Mouse (Mus musculus): ENCODE measurements around the gene Abcd4.

Gene Abcd4

GRCm38 (mm10) chr12:84571466-84572340 lies 45.5 kb downstream of the Abcd4 start:
- no peak for DNase-seq (ENCODE audit: low spot score)

GRCm38 (mm10) chr12:84570694-84571415 lies 46.4 kb downstream of the Abcd4 start:
- DNase-seq (ENCODE audit: low spot score): no peak

GRCm38 (mm10) chr12:84569976-84570693 lies 47.1 kb downstream of the Abcd4 start:
- DNase-seq (ENCODE audit: low spot score): no peak

GRCm38 (mm10) chr12:84569336-84569970 lies 47.8 kb downstream of the Abcd4 start, which contains the start of gene Vsx2:
Vsx2 (plus strand) TSS chr12:84569762.
- no peak for DNase-seq (ENCODE audit: low spot score)

- no peak for DNase-seq (ENCODE audit: low spot score)
These were observed 49.6 kb downstream of the Abcd4 start for GRCm38 (mm10) chr12:84567576-84567975.

- no peak for DNase-seq (ENCODE audit: low spot score)
These were observed 54.7 kb downstream of the Abcd4 start for GRCm38 (mm10) chr12:84562558-84562957.

GRCm38 (mm10) chr12:84555218-84555617 lies 62.0 kb downstream of the Abcd4 start:
- no peak for DNase-seq (ENCODE audit: low spot score)
